Mouse (Mus musculus) brain, embryonic 14.5 days (tissue): ENCODE data around the gene Pip5kl1. TPM values are rescaled to one million over a fixed set of nuclear protein-coding genes. Genes with fewer than 3 reads are reported as not detected.
A peak's percentile ranks its signal among the peaks of the same experiment; 100 is the strongest.

ENCODE experiments used
- DNase-seq: peaks from one replicate; pipeline ENCODE4 v3.0.0-alpha.2; 2011; ENCODE audit warnings: low read depth
- CTCF ChIP-seq: fragments of 200-500 bp; IDR thresholded peaks from 2 replicates; pipeline ENCODE4 v1.5.1; 2012; ENCODE audit warnings: inconsistent platforms, mild to moderate bottlenecking, moderate library complexity, borderline replicate concordance; ENCODE audit not compliant: insufficient read depth, insufficient read length; ENCODE audit errors: extremely low read depth
- POLR2A ChIP-seq: fragments of 200-500 bp; IDR thresholded peaks from 2 replicates; pipeline ENCODE4 v1.6.1; 2012; ENCODE audit warnings: mild to moderate bottlenecking, inconsistent platforms, borderline replicate concordance; ENCODE audit not compliant: poor library complexity, insufficient read depth, insufficient read length, severe bottlenecking; ENCODE audit errors: extremely low read depth
- polyA plus RNA-seq: library from polyadenylated mRNA; depleted of rRNA; stranded (reverse); fragments of >200 nt; gene quantifications from 2 replicates; pipeline ENCODE4 v1.2.3, GENCODE M21; 2012

Gene Pip5kl1
- polyA plus RNA-seq, 1 experiment, result 13.2 TPM

- no peak for TF ChIP-seq POLR2A
- no peak for TF ChIP-seq CTCF
- DNase-seq, result no peak
Observed at GRCm38 (mm10) chr2:32537941-32538340, 36.7 kb upstream of the Pip5kl1 start.

GRCm38 (mm10) chr2:32538461-32538860 lies 36.1 kb upstream of the Pip5kl1 start:
- peak; percentile 34 for DNase-seq
- TF ChIP-seq CTCF (no peak), POLR2A (no peak)

DNA sequence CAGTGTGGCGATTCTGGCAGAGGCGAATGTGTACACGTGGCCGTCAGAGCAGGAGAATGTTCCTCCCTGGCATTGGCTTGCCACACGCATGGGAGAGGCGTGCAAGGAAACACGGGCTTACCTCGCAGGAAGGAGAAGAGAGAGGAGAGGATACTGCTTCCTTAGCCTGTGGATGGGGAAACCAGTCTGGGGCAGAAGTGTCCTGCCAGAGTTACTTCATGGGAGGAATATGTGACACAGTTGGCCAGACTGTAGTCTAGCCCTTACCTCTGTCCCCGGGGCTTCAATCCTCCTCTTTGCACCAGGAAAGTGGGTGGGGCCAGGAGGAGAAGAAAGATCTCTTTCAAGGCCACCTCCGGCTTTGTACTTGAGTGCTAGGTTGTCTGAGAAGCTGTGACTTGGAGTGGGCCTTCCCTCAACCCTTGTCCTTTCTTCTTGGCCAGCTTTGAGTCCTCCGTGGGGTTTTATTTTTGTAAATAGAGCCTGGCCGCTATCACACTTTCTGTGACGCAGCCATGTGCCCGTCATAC lies 35.1 kb upstream of the Pip5kl1 start:
- no peak for DNase-seq
- TF ChIP-seq CTCF (no peak), POLR2A (no peak)

DNA sequence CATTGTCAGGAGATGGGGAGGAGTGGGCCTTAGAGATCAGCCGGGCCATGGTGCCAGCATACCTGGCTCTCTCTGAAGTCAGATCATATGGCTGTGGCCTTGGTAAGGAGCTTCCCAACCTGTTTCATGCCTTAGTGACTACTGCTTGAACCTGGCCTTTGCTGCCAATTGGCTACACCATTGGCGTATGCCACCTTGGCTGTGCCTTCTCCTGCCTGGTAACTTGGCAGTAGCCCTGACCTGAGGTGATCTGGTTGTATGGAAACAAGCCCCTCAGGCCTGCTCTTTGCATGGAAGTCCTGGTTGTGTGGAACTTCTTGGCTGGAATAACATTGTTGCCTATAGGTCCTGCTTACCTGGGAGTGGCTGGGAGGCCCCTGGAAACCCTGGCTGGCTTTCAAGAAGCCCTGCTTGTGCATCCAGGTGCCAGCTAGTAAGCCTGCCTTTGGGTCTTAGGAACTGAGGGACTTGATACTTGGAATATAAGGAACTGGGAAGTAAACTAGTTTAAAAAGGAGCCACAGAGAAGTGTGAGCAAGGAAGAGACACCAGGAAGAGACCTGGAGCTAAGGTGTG lies 33.2 kb upstream of the Pip5kl1 start:
- no peak for DNase-seq
- TF ChIP-seq CTCF (no peak), POLR2A (no peak)

DNA sequence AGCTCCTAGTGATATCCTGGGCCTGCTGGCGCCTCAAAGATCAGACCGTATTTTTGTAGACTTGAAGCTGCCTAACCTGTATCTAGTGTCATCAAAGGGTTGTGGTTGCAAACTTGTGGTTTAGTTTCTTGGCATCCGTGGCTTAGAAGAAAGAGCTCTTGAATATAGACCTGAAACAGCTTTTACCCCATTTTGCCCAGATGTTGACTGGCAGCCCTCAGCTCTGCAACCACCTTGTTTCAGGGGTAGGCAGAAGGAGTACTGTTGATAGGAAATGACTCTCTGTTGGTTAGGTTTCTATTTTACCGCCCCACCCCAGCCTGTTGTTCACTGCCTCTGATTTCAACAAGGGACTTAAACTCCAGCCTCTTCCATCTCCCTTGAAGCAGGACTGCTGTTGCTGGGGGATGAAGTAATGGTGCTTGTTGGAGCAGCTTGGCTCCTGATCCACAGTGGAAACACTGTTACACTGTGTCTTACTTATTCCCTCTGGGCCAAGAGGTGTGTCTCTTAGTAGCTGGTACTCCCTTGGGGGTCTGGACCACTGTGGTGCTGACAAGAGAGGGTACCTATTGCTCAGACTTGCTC lies 32.5 kb upstream of the Pip5kl1 start:
- no peak for TF ChIP-seq CTCF
- no peak for TF ChIP-seq POLR2A

DNA sequence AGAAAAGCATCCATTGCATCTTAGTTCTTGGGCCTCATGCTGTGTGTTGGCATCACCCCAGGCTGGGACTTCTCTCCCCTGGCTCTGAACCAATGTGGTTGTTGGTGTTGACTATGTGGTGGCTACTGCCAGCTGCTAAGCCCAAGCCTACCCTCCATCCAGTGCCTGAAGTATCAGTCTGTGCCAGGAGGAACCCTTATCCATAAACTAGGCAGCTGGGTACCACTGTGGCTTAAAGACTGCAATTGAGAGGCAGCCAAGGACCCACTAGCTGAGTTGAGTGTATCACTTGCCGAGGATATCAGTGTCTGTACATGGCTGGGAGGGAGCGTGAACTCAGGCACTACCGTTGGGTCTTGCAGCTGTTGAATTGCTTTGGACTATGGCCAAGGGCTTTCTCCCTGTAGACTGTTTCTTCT lies 31.6 kb upstream of the Pip5kl1 start:
- DNase-seq, result peak; percentile 18

More for the DNA sequence above, 32.5 kb upstream of the Pip5kl1 start:
- no peak for DNase-seq

DNA sequence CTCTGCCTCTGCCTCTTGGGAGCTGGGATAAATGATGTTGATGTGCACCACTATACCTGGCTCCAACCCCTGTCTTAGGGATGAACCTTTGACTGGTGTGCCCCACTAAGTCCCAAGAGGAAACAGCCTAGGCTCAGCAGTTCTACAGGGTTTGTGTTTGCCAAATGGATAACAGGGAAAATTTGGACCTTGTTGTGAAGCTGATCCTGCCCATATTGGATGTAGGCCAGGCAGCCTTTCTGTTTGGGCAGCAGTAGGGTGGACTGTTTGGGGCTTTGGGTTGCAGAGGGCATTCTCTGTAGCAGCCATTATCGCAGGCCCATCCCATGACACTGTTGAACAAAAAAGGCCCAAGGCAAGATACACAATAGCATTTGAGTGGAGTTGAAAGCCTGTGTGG lies 27.6 kb upstream of the Pip5kl1 start:
- no peak for DNase-seq
- TF ChIP-seq CTCF (no peak), POLR2A (no peak)

More for the DNA sequence above, 31.6 kb upstream of the Pip5kl1 start:
- TF ChIP-seq POLR2A (no peak), CTCF (no peak)

DNA sequence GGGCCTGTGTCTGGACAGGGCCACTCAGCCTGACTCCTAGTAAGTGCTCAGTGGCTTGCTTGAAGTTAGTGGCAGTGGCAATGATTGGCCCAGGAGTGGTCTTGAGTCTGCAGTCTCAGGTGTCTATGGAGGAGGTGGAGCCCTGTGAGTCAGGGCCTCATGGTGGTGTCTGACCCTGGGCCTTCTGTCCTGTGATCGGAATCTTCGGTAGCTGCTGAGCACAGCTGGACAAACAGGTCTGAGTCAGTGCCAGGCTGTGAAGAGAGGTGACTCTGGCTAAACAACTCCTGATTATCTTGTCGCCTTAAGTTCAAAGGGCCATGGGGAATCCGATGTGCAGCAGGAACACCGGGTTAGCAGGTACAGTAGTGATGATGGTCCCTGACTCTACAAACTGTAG lies 27.2 kb upstream of the Pip5kl1 start:
- no peak for DNase-seq
- no peak for TF ChIP-seq POLR2A
- TF ChIP-seq CTCF, result no peak

- TF ChIP-seq CTCF (no peak), POLR2A (no peak)
- DNase-seq, result no peak
Observed at GRCm38 (mm10) chr2:32547964-32548739, 26.4 kb upstream of the Pip5kl1 start.

DNA sequence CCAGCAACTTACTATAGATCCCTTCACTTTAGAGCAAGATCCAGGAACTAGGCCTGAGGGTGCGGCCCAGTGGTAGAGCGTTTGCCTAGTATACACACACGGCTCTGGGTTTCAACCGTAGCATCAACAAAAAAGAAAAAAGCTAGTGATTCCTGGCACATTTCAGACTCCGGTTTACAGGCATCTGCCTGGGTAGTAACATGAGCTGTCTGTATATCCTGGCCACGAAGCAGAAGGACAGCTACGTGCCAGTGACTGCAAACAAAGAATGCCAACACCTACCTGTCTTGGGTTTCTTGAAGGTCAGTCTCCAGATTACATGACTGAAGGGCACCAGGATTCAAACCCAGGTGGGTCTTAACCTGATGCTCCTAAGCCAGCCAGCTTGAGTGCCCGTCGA lies 25.4 kb upstream of the Pip5kl1 start:
- TF ChIP-seq POLR2A (no peak), CTCF (no peak)

GRCm38 (mm10) chr2:32549764-32550163 lies 24.8 kb upstream of the Pip5kl1 start:
- no peak for DNase-seq
- TF ChIP-seq POLR2A (no peak), CTCF (no peak)

More for the DNA sequence above, 25.4 kb upstream of the Pip5kl1 start:
- DNase-seq, result no peak
